Mouse (Mus musculus): ENCODE measurements around the gene Chrna9. TPM values are rescaled to one million over a fixed set of nuclear protein-coding genes. Genes with fewer than 3 reads are reported as not detected.

Gene Chrna9
- polyA plus RNA-seq, 1 experiment from 2014 or later, result 0.13 TPM

GRCm38 (mm10) chr5:66008245-66008967 lies 73.7 kb downstream of the Chrna9 start:
- TF ChIP-seq CTCF (IDR thresholded peaks at IDR 0.05; ENCODE audit: low read depth), result no peak
- ATAC-seq (replicated peaks; ENCODE audit: low FRiP score, low read depth) (no peak), DNase-seq (ENCODE audit: low spot score) (no peak)
- no peaks in the 10 kb centered on the region for H3K36me3 ChIP-seq (ENCODE audit: insufficient read depth, low read length)
- no peak overlapping the region for H3K4me3 ChIP-seq (replicated peaks; ENCODE audit: low read depth, low read length)
- H3K9ac ChIP-seq (ENCODE audit: low read depth, low read length), result no peak overlapping the region
- no peaks in the 10 kb centered on the region for H3K27me3 ChIP-seq (ENCODE audit: insufficient read depth, low read length)
- no peak overlapping the region for H3K27ac ChIP-seq
- no peak overlapping the region for H3K4me2 ChIP-seq (ENCODE audit: low read length)
- H3K4me1 ChIP-seq (replicated peaks; ENCODE audit: insufficient read depth, low read length), result no peaks in the 10 kb centered on the region
- no peaks in the 10 kb centered on the region for H3K9me3 ChIP-seq (replicated peaks; ENCODE audit: low read length)
- WGBS, result 75% methylated on average over 15 of the region's 15 CpGs

- Histone ChIP-seq H3K4me3 (replicated peaks; ENCODE audit: low read depth, low read length) (no peak overlapping the region), H3K27me3 (ENCODE audit: insufficient read depth, low read length) (no peaks in the 10 kb centered on the region), H3K9me3 (replicated peaks; ENCODE audit: low read length) (no peaks in the 10 kb centered on the region), H3K4me1 (replicated peaks; ENCODE audit: insufficient read depth, low read length) (no peaks in the 10 kb centered on the region), H3K36me3 (ENCODE audit: insufficient read depth, low read length) (no peaks in the 10 kb centered on the region), H3K27ac (peak overlapping the region; percentile 72), H3K9ac (ENCODE audit: low read depth, low read length) (no peak overlapping the region), H3K4me2 (ENCODE audit: low read length) (no peak overlapping the region)
- ATAC-seq (replicated peaks; ENCODE audit: low FRiP score, low read depth) (peak; percentile 81), DNase-seq (ENCODE audit: low spot score) (peak; percentile 43)
- TF ChIP-seq CTCF (IDR thresholded peaks at IDR 0.05; ENCODE audit: low read depth), result no peak
- 60% methylated on average over 3 of the region's 3 CpGs for WGBS
Observed at GRCm38 (mm10) chr5:66013999-66014398, 79.3 kb downstream of the Chrna9 start.

- no peaks in the 10 kb centered on the region for H3K36me3 ChIP-seq (ENCODE audit: insufficient read depth, low read length)
- no peak for TF ChIP-seq CTCF (IDR thresholded peaks at IDR 0.05; ENCODE audit: low read depth)
- H3K4me3 ChIP-seq (replicated peaks; ENCODE audit: low read depth, low read length), result no peak overlapping the region
- DNase-seq (ENCODE audit: low spot score), result peak; percentile 47
- H3K27ac ChIP-seq, result peak overlapping the region; percentile 72
- no peaks in the 10 kb centered on the region for H3K9me3 ChIP-seq (replicated peaks; ENCODE audit: low read length)
- H3K9ac ChIP-seq (ENCODE audit: low read depth, low read length), result no peak overlapping the region
- no peaks in the 10 kb centered on the region for H3K4me1 ChIP-seq (replicated peaks; ENCODE audit: insufficient read depth, low read length)
- no peaks in the 10 kb centered on the region for H3K27me3 ChIP-seq (ENCODE audit: insufficient read depth, low read length)
- 60% methylated on average over 2 of the region's 2 CpGs for WGBS
- H3K4me2 ChIP-seq (ENCODE audit: low read length), result no peak overlapping the region
- ATAC-seq (replicated peaks; ENCODE audit: low FRiP score, low read depth), result peak; percentile 85
Observed at GRCm38 (mm10) chr5:66014437-66014836, 79.7 kb downstream of the Chrna9 start.

GRCm38 (mm10) chr5:66015449-66015961 lies 80.8 kb downstream of the Chrna9 start:
- H3K27ac ChIP-seq, result peak overlapping the region; percentile 61
- no peaks in the 10 kb centered on the region for H3K36me3 ChIP-seq (ENCODE audit: insufficient read depth, low read length)
- no peaks in the 10 kb centered on the region for H3K9me3 ChIP-seq (replicated peaks; ENCODE audit: low read length)
- H3K27me3 ChIP-seq (ENCODE audit: insufficient read depth, low read length), result no peaks in the 10 kb centered on the region
- no peak overlapping the region for H3K4me3 ChIP-seq (replicated peaks; ENCODE audit: low read depth, low read length)
- TF ChIP-seq CTCF (IDR thresholded peaks at IDR 0.05; ENCODE audit: low read depth), result no peak
- no peak overlapping the region for H3K9ac ChIP-seq (ENCODE audit: low read depth, low read length)
- no peaks in the 10 kb centered on the region for H3K4me1 ChIP-seq (replicated peaks; ENCODE audit: insufficient read depth, low read length)
- WGBS, result 91% methylated on average over 2 of the region's 2 CpGs
- no peak for DNase-seq (ENCODE audit: low spot score)
- no peak overlapping the region for H3K4me2 ChIP-seq (ENCODE audit: low read length)
- ATAC-seq (replicated peaks; ENCODE audit: low FRiP score, low read depth), result no peak

- ATAC-seq (replicated peaks; ENCODE audit: low FRiP score, low read depth), result no peak
- Histone ChIP-seq H3K4me2 (ENCODE audit: low read length) (no peak overlapping the region), H3K9me3 (replicated peaks; ENCODE audit: low read length) (no peaks in the 10 kb centered on the region), H3K27ac (no peak overlapping the region), H3K9ac (ENCODE audit: low read depth, low read length) (no peak overlapping the region), H3K27me3 (ENCODE audit: insufficient read depth, low read length) (no peaks in the 10 kb centered on the region), H3K4me1 (replicated peaks; ENCODE audit: insufficient read depth, low read length) (no peaks in the 10 kb centered on the region), H3K36me3 (ENCODE audit: insufficient read depth, low read length) (peaks cover 23% of the 10 kb centered on the region; the same call in 1 of the 2 replicates), H3K4me3 (replicated peaks; ENCODE audit: low read depth, low read length) (no peak overlapping the region)
- WGBS, result 97% methylated on average over 31 of the region's 31 CpGs
- TF ChIP-seq CTCF (IDR thresholded peaks at IDR 0.05; ENCODE audit: low read depth), result no peak
- no peak for DNase-seq (ENCODE audit: low spot score)
Observed at GRCm38 (mm10) chr5:66026796-66027195, 92.1 kb downstream of the Chrna9 start.

Small RNA genes lying within 50 kb of the gene (microRNA-seq; reads per million reads assigned to microRNA genes)
- not detected for gene Gm25952

Other genes with a start within 250 kb of the Chrna9 start
- gene Pds5a, start 236.6 kb upstream of the Chrna9 start, polyA plus RNA-seq (2015; fragmentation: Nextera tagmentation; extraction: Ambion mirVana), result 35.2 and 37.8 TPM in 2 replicates
- 14.9 and 15.8 TPM in 2 replicates for gene N4bp2, start 171.4 kb upstream of the Chrna9 start, polyA plus RNA-seq (2015; fragmentation: Nextera tagmentation; extraction: Ambion mirVana)
- 0.48 and 0.50 TPM in 2 replicates for gene Rhoh, start 73.7 kb upstream of the Chrna9 start, polyA plus RNA-seq (2015; fragmentation: Nextera tagmentation; extraction: Ambion mirVana)
- 0.33 and 0.47 TPM in 2 replicates for gene 9130230L23Rik, start 69.4 kb downstream of the Chrna9 start, polyA plus RNA-seq (2015; fragmentation: Nextera tagmentation; extraction: Ambion mirVana)
- 105 and 119 TPM in 2 replicates for gene Rbm47, start 238.2 kb downstream of the Chrna9 start, polyA plus RNA-seq (2015; fragmentation: Nextera tagmentation; extraction: Ambion mirVana)

All from kidney, postnatal 0 days (tissue).